Mouse (Mus musculus): Measurements from ENCODE around the gene Ankrd55.

The Ankrd55 gene

GRCm38 (mm10) chr13:112343628-112344009, 55.4 kb downstream of the Ankrd55 start:
- no peak for DNase-seq (ENCODE audit: low spot score in 2 of 2)

- no peak for DNase-seq (ENCODE audit: low spot score in 2 of 2)
Measured at GRCm38 (mm10) chr13:112344270-112344864, 56.1 kb downstream of the Ankrd55 start.

GRCm38 (mm10) chr13:112345542-112345941, 57.3 kb downstream of the Ankrd55 start:
- DNase-seq (ENCODE audit: low spot score in 2 of 2) = no peak

GRCm38 (mm10) chr13:112346031-112346430, 57.8 kb downstream of the Ankrd55 start:
- no peak for DNase-seq (ENCODE audit: low spot score in 2 of 2)

GRCm38 (mm10) chr13:112346659-112347142, 58.5 kb downstream of the Ankrd55 start:
- no peak for DNase-seq (ENCODE audit: low spot score in 2 of 2)

GRCm38 (mm10) chr13:112348250-112348649, 60.0 kb downstream of the Ankrd55 start:
- DNase-seq (ENCODE audit: low spot score in 2 of 2) = no peak

- DNase-seq (ENCODE audit: low spot score in 2 of 2) = no peak
Measured at GRCm38 (mm10) chr13:112348896-112349484, 60.7 kb downstream of the Ankrd55 start.

- no peak for DNase-seq (ENCODE audit: low spot score in 2 of 2)
Measured at GRCm38 (mm10) chr13:112349500-112349899, 61.2 kb downstream of the Ankrd55 start.

GRCm38 (mm10) chr13:112351943-112352342, 63.7 kb downstream of the Ankrd55 start:
- no peak for DNase-seq (ENCODE audit: low spot score in 2 of 2)

GRCm38 (mm10) chr13:112354109-112354867, 66.0 kb downstream of the Ankrd55 start:
- no peak for DNase-seq (ENCODE audit: low spot score in 2 of 2)

- no peak for DNase-seq (ENCODE audit: low spot score in 2 of 2)
Measured at GRCm38 (mm10) chr13:112354958-112355357, 66.7 kb downstream of the Ankrd55 start.

GRCm38 (mm10) chr13:112355794-112356486, 67.7 kb downstream of the Ankrd55 start:
- no peak for DNase-seq (ENCODE audit: low spot score in 2 of 2)

- DNase-seq (ENCODE audit: low spot score in 2 of 2) = no peak
Measured at GRCm38 (mm10) chr13:112361575-112361974, 73.3 kb downstream of the Ankrd55 start.

GRCm38 (mm10) chr13:112363218-112363617, 75.0 kb downstream of the Ankrd55 start:
- no peak for DNase-seq (ENCODE audit: low spot score in 2 of 2)

GRCm38 (mm10) chr13:112363746-112364145, 75.5 kb downstream of the Ankrd55 start:
- DNase-seq (ENCODE audit: low spot score in 2 of 2) = no peak

GRCm38 (mm10) chr13:112364698-112365097, 76.4 kb downstream of the Ankrd55 start:
- no peak for DNase-seq (ENCODE audit: low spot score in 2 of 2)

- no peak for DNase-seq (ENCODE audit: low spot score in 2 of 2)
Measured at GRCm38 (mm10) chr13:112365303-112365702, 77.1 kb downstream of the Ankrd55 start.

- no peak for DNase-seq (ENCODE audit: low spot score in 2 of 2)
Measured at GRCm38 (mm10) chr13:112365762-112366161, 77.5 kb downstream of the Ankrd55 start.

- no peak for DNase-seq (ENCODE audit: low spot score in 2 of 2)
Measured at GRCm38 (mm10) chr13:112366321-112367029, 78.2 kb downstream of the Ankrd55 start.

GRCm38 (mm10) chr13:112371729-112372128, 83.5 kb downstream of the Ankrd55 start:
- DNase-seq (ENCODE audit: low spot score in 2 of 2) = no peak

- DNase-seq (ENCODE audit: low spot score in 2 of 2) = no peak
Measured at GRCm38 (mm10) chr13:112375766-112376165, 87.5 kb downstream of the Ankrd55 start.
